Mouse (Mus musculus) ES-E14 (cell line): Measurements from ENCODE around the gene Tex38. TPM values are rescaled to one million over a fixed set of nuclear protein-coding genes. Genes with fewer than 3 reads are reported as not detected.

Experiments
- DNase-seq: peaks from one replicate; pipeline ENCODE4 v3.0.0-alpha.2; 2013; ENCODE audit warnings: low read depth, low spot score
- H3K27ac ChIP-seq: 2 replicates; pipeline ENCODE4 v1.5.1; 2012; ENCODE audit warnings: low read depth, mild to moderate bottlenecking, low read length, moderate library complexity, mixed read lengths; ENCODE audit not compliant: poor library complexity, insufficient read depth, severe bottlenecking
- H3K36me3 ChIP-seq: 2 replicates; pipeline ENCODE4 v1.6.1; 2012; ENCODE audit warnings: mild to moderate bottlenecking, low read length, moderate library complexity, mixed read lengths; ENCODE audit not compliant: control insufficient read depth, poor library complexity, insufficient read depth, severe bottlenecking
- H3K4me1 ChIP-seq, 2 experiments: fragments of 150-350 bp in 1 of 2; sonication (generic) in 1 of 2; 2 replicates each; pipeline ENCODE4 v1.6.1; 2012; ENCODE audit warnings: low read length in 2 of 2, mild to moderate bottlenecking in 1 of 2, mixed read lengths in 1 of 2; ENCODE audit not compliant: control insufficient read depth in 2 of 2, insufficient read depth in 2 of 2, poor library complexity in 1 of 2
- H3K4me3 ChIP-seq, 2 experiments: fragments of 150-350 bp in 1 of 2; sonication (generic) in 1 of 2; 2 replicates each; pipeline ENCODE4 v1.5.1; 2012; ENCODE audit warnings: low read length in 2 of 2, low read depth in 1 of 2, mild to moderate bottlenecking in 1 of 2, mixed read lengths in 1 of 2; ENCODE audit not compliant: insufficient read depth in 1 of 2, poor library complexity in 1 of 2, severe bottlenecking in 1 of 2
- H3K9ac ChIP-seq: 2 replicates; pipeline ENCODE4 v1.6.1; 2012; ENCODE audit warnings: low read depth, mild to moderate bottlenecking, low read length, mixed read lengths; ENCODE audit not compliant: poor library complexity, insufficient read depth, severe bottlenecking
- H3K9me3 ChIP-seq: fragments of 150-350 bp; sonication (generic); 2 replicates; pipeline ENCODE4 v1.6.1; 2012; ENCODE audit warnings: low read depth, mild to moderate bottlenecking, low read length; ENCODE audit not compliant: control insufficient read depth, insufficient read depth
- CHD2 ChIP-seq: IDR thresholded peaks from 2 replicates; pipeline ENCODE4 v1.6.1; 2014; ENCODE audit warnings: mild to moderate bottlenecking, low read depth, low read length, inconsistent platforms
- HCFC1 ChIP-seq: IDR thresholded peaks from 2 replicates; pipeline ENCODE4 v1.6.1; 2012; ENCODE audit warnings: low read length, inconsistent platforms, borderline replicate concordance; ENCODE audit not compliant: insufficient read depth
- MAFK ChIP-seq: IDR thresholded peaks from 2 replicates; pipeline ENCODE4 v1.6.1; 2014; ENCODE audit warnings: mild to moderate bottlenecking, low read depth, low read length, inconsistent platforms; ENCODE audit not compliant: insufficient read depth
- ZC3H11A ChIP-seq: IDR thresholded peaks from 2 replicates; pipeline ENCODE4 v1.6.1; 2012; ENCODE audit warnings: low read depth, mild to moderate bottlenecking, inconsistent platforms, low read length, borderline replicate concordance
- ZNF384 ChIP-seq: IDR thresholded peaks from 2 replicates; pipeline ENCODE4 v1.6.1; 2012; ENCODE audit warnings: low read depth, low read length, inconsistent platforms
- in situ Hi-C, 2 experiments: fragments of 600-800 bp; cut with MboI; formaldehyde crosslinking; loops; one replicate each; pipeline ENCODE4 v1.15.1; 2025; ENCODE audit warnings: low sequenced_read_pairs in 2 of 2, inconsistent platforms in 1 of 2; ENCODE audit not compliant: unreplicated experiment in 2 of 2
- total RNA-seq: library from RNA; depleted of rRNA; stranded (reverse); fragments of 300-350 nt; gene quantifications from 2 replicates; pipeline ENCODE4 v1.2.3, GENCODE M21; 2012

Gene Tex38
- total RNA-seq, 1 experiment, result not detected

- TF ChIP-seq MAFK, result no peak
- no peak for TF ChIP-seq ZC3H11A
- Histone ChIP-seq H3K36me3 (no peaks in the 10 kb centered on the region), H3K4me3 (no peak overlapping the region), H3K9me3 (no peaks in the 10 kb centered on the region), H3K27ac (no peak overlapping the region), H3K4me1 (no peaks in the 10 kb centered on the region), H3K9ac (no peak overlapping the region)
- DNase-seq, result no peak
- in situ Hi-C loops, result no loop called here
Measured at GRCm38 (mm10) chr4:115767647-115768467, 13.0 kb downstream of the Tex38 start.

DNA sequence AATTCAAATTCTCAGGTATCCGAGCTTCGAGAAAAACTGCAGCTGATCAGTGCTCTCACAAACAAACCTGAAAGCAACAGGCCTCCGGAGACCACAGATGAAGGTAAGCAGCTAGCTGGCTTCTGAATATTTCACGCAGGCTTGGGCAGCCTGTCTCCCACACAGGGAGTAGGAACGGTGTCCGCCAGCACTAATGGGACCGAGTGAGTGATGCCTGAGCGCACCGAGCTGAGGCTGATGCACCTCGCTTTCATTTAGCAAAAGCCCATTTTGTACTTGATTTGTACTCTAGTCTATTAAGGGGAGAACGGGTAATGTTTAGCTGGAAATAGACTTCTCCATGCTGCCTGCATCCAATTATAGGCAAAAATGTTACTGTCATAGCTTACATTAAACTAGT is 16.2 kb downstream of the Tex38 start:
- no peak overlapping the region for H3K27ac ChIP-seq
- no peaks in the 10 kb centered on the region for H3K4me1 ChIP-seq
- TF ChIP-seq ZC3H11A (no peak), HCFC1 (no peak), CHD2 (no peak), MAFK (no peak), ZNF384 (no peak)
- no peaks in the 10 kb centered on the region; the same call in 1 of the 2 replicates for H3K36me3 ChIP-seq
- no peak overlapping the region for H3K4me3 ChIP-seq
- H3K9ac ChIP-seq, result no peak overlapping the region
- H3K9me3 ChIP-seq, result no peaks in the 10 kb centered on the region
- no peak for DNase-seq
- in situ Hi-C loops, result no loop called here

GRCm38 (mm10) chr4:115761206-115761605 is 19.6 kb downstream of the Tex38 start:
- in situ Hi-C loops, result no loop called here
- Histone ChIP-seq H3K4me3 (no peak overlapping the region), H3K9me3 (no peaks in the 10 kb centered on the region), H3K27ac (no peak overlapping the region), H3K9ac (no peak overlapping the region), H3K4me1 (no peaks in the 10 kb centered on the region), H3K36me3 (peaks cover 2% of the 10 kb centered on the region)
- no peak for DNase-seq
- no peak for TF ChIP-seq CHD2
- TF ChIP-seq HCFC1, result no peak
- TF ChIP-seq ZC3H11A, result no peak
- no peak for TF ChIP-seq ZNF384
- TF ChIP-seq MAFK, result no peak

DNA sequence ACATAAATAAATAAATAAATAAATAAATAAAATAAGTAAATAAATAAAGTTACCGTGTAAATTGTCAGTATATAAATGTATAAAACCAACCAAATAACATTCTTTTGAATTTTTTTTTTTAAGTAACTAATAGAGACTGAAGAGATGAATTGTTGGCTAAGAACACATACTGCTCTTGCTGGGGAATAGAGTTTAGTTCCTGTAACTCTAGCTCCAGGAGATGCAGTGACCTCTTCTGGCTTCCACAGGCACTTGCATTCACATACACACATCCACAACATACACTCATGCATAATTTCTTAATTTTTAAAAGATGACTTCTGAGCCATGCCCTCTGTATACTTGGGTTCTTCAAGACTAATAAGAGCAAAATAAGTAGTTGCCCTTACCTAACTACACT is 26.0 kb downstream of the Tex38 start:
- Histone ChIP-seq H3K9ac (no peak overlapping the region), H3K4me1 (no peaks in the 10 kb centered on the region), H3K9me3 (no peaks in the 10 kb centered on the region), H3K27ac (no peak overlapping the region), H3K36me3 (peaks cover 4% of the 10 kb centered on the region), H3K4me3 (no peak overlapping the region)
- no peak for DNase-seq
- TF ChIP-seq ZC3H11A, result no peak
- in situ Hi-C loops, result no loop called here

- no peak overlapping the region for H3K4me3 ChIP-seq
- DNase-seq, result no peak
- H3K9me3 ChIP-seq, result no peaks in the 10 kb centered on the region
- H3K36me3 ChIP-seq, result peaks cover 4% of the 10 kb centered on the region
- TF ChIP-seq ZC3H11A (no peak), CHD2 (no peak), ZNF384 (no peak), MAFK (no peak), HCFC1 (no peak)
- no peaks in the 10 kb centered on the region for H3K4me1 ChIP-seq
- in situ Hi-C loops, result no loop called here
- no peak overlapping the region for H3K9ac ChIP-seq
- no peak overlapping the region for H3K27ac ChIP-seq
Measured at GRCm38 (mm10) chr4:115754101-115754500, 26.7 kb downstream of the Tex38 start.
